Comparison of ENCODE assay signal across 7 mouse cellular contexts in the genomic region with DNA sequence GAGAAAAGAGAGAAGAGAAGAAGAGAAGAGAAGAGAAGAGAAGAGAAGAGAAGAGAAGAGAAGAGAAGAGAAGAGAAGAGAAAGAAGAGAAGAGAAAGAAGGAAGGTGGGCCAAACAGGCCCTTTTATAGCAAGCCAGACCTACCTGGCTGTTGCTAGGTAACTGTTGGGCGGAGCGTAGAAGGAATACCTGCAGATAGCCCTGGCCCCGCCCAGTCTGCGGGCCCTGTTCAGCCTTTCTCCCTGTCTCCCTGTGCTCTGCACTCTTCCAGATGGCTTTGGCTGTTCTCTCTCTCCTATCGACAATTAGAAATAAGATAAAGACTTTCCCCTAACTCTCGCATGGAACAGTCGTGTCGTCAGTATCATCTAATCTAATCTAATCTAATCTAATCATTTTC. TPM values are rescaled to one million over a fixed set of nuclear protein-coding genes. Genes with fewer than 3 reads are reported as not detected.
DNase-seq lines count a peak whose midpoint lies in the region; ATAC-seq and TF ChIP-seq lines count a peak whose summit lies in the region.

No protein-coding gene starts in this region.

- ATAC-seq in embryonic facial prominence, embryonic 13.5 days (ENCODE audit: insufficient number of reproducible peaks, insufficient read depth, low FRiP score, low TSS enrichment, low read depth): no peak
- peak; percentile 52 for ATAC-seq in intestine, postnatal 0 days
- no peak for ATAC-seq in liver, postnatal 0 days
- ATAC-seq in stomach, embryonic 15.5 days (ENCODE audit: insufficient read depth, low FRiP score, low read depth): no peak

- H3K4me3 ChIP-seq in embryonic facial prominence, embryonic 13.5 days: peak overlapping the region; percentile 94
- peak overlapping the region; percentile 75 for H3K4me3 ChIP-seq in intestine, postnatal 0 days (ENCODE audit: low read depth, low read length)
- peak overlapping the region; percentile 88 for H3K4me3 ChIP-seq in liver, postnatal 0 days (ENCODE audit: low read depth, low read length)
- H3K4me3 ChIP-seq in stomach, embryonic 15.5 days (replicated peaks): peak overlapping the region; percentile 89

- H3K4me1 ChIP-seq in embryonic facial prominence, embryonic 13.5 days: peaks cover 25% of the 10 kb centered on the region
- H3K4me1 ChIP-seq in intestine, postnatal 0 days (replicated peaks; ENCODE audit: control insufficient read depth, insufficient read depth, low read length): peaks cover 2% of the 10 kb centered on the region; the same call in 1 of the 2 replicates
- peaks cover 15% of the 10 kb centered on the region; the same call in 1 of the 2 replicates for H3K4me1 ChIP-seq in liver, postnatal 0 days (ENCODE audit: insufficient read depth)
- H3K4me1 ChIP-seq in stomach, embryonic 15.5 days: peaks cover 14% of the 10 kb centered on the region; the same call in 1 of the 2 replicates

- peak overlapping the region; percentile 90; the same call in 1 of the 2 replicates for H3K27ac ChIP-seq in embryonic facial prominence, embryonic 13.5 days
- peak overlapping the region; percentile 99 for H3K27ac ChIP-seq in intestine, postnatal 0 days (ENCODE audit: low read depth, low read length)
- peak overlapping the region; percentile 88 for H3K27ac ChIP-seq in liver, postnatal 0 days (ENCODE audit: low read depth)
- H3K27ac ChIP-seq in stomach, embryonic 15.5 days: peak overlapping the region; percentile 96

- no peak overlapping the region for H3K9ac ChIP-seq in embryonic facial prominence, embryonic 13.5 days
- H3K9ac ChIP-seq in intestine, postnatal 0 days (ENCODE audit: low read depth, low read length): peak overlapping the region; percentile 85
- H3K9ac ChIP-seq in liver, postnatal 0 days (replicated peaks): no peak overlapping the region; the same call in 1 of the 2 replicates
- H3K9ac ChIP-seq in stomach, embryonic 15.5 days: no peak overlapping the region

- no peaks in the 10 kb centered on the region for H3K9me3 ChIP-seq in embryonic facial prominence, embryonic 13.5 days
- no peaks in the 10 kb centered on the region for H3K9me3 ChIP-seq in intestine, postnatal 0 days (ENCODE audit: control insufficient read depth)
- no peaks in the 10 kb centered on the region for H3K9me3 ChIP-seq in liver, postnatal 0 days (ENCODE audit: low read length)
- H3K9me3 ChIP-seq in stomach, embryonic 15.5 days: no peaks in the 10 kb centered on the region

- DNase-seq in ZHBTc4 (ENCODE audit: low read depth, low spot score): peak; percentile 75
- peak; percentile 38 for DNase-seq in liver, postnatal 0 days
- DNase-seq in right cerebral cortex, postnatal 25 days: no peak
- no peak for DNase-seq in adrenal gland, postnatal 25 days

- no peak for TF ChIP-seq CTCF in intestine, postnatal 0 days (IDR thresholded peaks at IDR 0.05; ENCODE audit: low read depth)
- no peak for TF ChIP-seq CTCF in liver, postnatal 0 days (IDR thresholded peaks at IDR 0.05; ENCODE audit: low read depth)

- 16% methylated on average over 8 of the region's 8 CpGs for WGBS in embryonic facial prominence, embryonic 13.5 days
- WGBS in intestine, postnatal 0 days: 8% methylated on average over 8 of the region's 8 CpGs
- 32% methylated on average over 8 of the region's 8 CpGs for WGBS in liver, postnatal 0 days (ENCODE audit: insufficient replicate concordance)
- WGBS in stomach, embryonic 15.5 days: 12% methylated on average over 8 of the region's 8 CpGs

- H3K27me3 ChIP-seq in embryonic facial prominence, embryonic 13.5 days: no peaks in the 10 kb centered on the region
- H3K27me3 ChIP-seq in intestine, postnatal 0 days (replicated peaks; ENCODE audit: control insufficient read depth, insufficient read depth, low read length): no peaks in the 10 kb centered on the region
- no peaks in the 10 kb centered on the region for H3K27me3 ChIP-seq in liver, postnatal 0 days (ENCODE audit: insufficient read depth, low read length)
- H3K27me3 ChIP-seq in stomach, embryonic 15.5 days (replicated peaks): no peaks in the 10 kb centered on the region

- peaks cover 22% of the 10 kb centered on the region for H3K36me3 ChIP-seq in embryonic facial prominence, embryonic 13.5 days
- H3K36me3 ChIP-seq in intestine, postnatal 0 days (ENCODE audit: control insufficient read depth, insufficient read depth): peaks cover 8% of the 10 kb centered on the region; the same call in 1 of the 2 replicates
- no peaks in the 10 kb centered on the region for H3K36me3 ChIP-seq in liver, postnatal 0 days (replicated peaks; ENCODE audit: insufficient read depth, low read length)
- peaks cover 12% of the 10 kb centered on the region for H3K36me3 ChIP-seq in stomach, embryonic 15.5 days

- H3K4me2 ChIP-seq in embryonic facial prominence, embryonic 13.5 days: peak overlapping the region; percentile 79
- H3K4me2 ChIP-seq in intestine, postnatal 0 days (replicated peaks; ENCODE audit: low read depth): peak overlapping the region; percentile 84
- H3K4me2 ChIP-seq in liver, postnatal 0 days (ENCODE audit: low read depth, low read length): peak overlapping the region; percentile 75
- peak overlapping the region; percentile 69 for H3K4me2 ChIP-seq in stomach, embryonic 15.5 days

- TF ChIP-seq EP300 in liver, postnatal 0 days (IDR thresholded peaks at IDR 0.05; ENCODE audit: low read depth): no peak

RNA-seq across cellular contexts. Expression of gene Zfp768, which starts 1.3 kb away (rescaled TPM):
- polyA plus RNA-seq in embryonic facial prominence, embryonic 13.5 days (2015; fragmentation: Nextera tagmentation; extraction: Ambion mirVana): 16.1 and 18.1 TPM in 2 replicates
- polyA plus RNA-seq in intestine, postnatal 0 days (2015; fragmentation: Nextera tagmentation; extraction: Ambion mirVana): 16.3 and 18.0 TPM in 2 replicates
- polyA plus RNA-seq in liver, postnatal 0 days (2015; fragmentation: Nextera tagmentation; extraction: Ambion mirVana): 4.8 and 6.4 TPM in 2 replicates
- 13.1 and 17.4 TPM in 2 replicates for polyA plus RNA-seq in stomach, embryonic 15.5 days (2015; fragmentation: Nextera tagmentation; extraction: Ambion mirVana)
- total RNA-seq in adrenal gland, postnatal 25 days (2021): 31.4 and 32.8 TPM in 2 replicates

RNA-seq across cellular contexts. Expression of gene Zfp747, which starts 29.2 kb away (rescaled TPM):
- 9.4 and 10.5 TPM in 2 replicates for polyA plus RNA-seq in embryonic facial prominence, embryonic 13.5 days (2015; fragmentation: Nextera tagmentation; extraction: Ambion mirVana)
- polyA plus RNA-seq in intestine, postnatal 0 days (2015; fragmentation: Nextera tagmentation; extraction: Ambion mirVana): 7.3 and 9.0 TPM in 2 replicates
- 1.5 TPM in 2 replicates for polyA plus RNA-seq in liver, postnatal 0 days (2015; fragmentation: Nextera tagmentation; extraction: Ambion mirVana)
- 9.0 and 9.6 TPM in 2 replicates for polyA plus RNA-seq in stomach, embryonic 15.5 days (2015; fragmentation: Nextera tagmentation; extraction: Ambion mirVana)
- total RNA-seq in adrenal gland, postnatal 25 days (2021): 8.3 and 11.2 TPM in 2 replicates

RNA-seq across cellular contexts. Expression of gene 9130019O22Rik, which starts 40.3 kb away (rescaled TPM):
- 5.6 and 5.9 TPM in 2 replicates for polyA plus RNA-seq in embryonic facial prominence, embryonic 13.5 days (2015; fragmentation: Nextera tagmentation; extraction: Ambion mirVana)
- 4.7 and 5.8 TPM in 2 replicates for polyA plus RNA-seq in intestine, postnatal 0 days (2015; fragmentation: Nextera tagmentation; extraction: Ambion mirVana)
- 0.89 and 1.2 TPM in 2 replicates for polyA plus RNA-seq in liver, postnatal 0 days (2015; fragmentation: Nextera tagmentation; extraction: Ambion mirVana)
- polyA plus RNA-seq in stomach, embryonic 15.5 days (2015; fragmentation: Nextera tagmentation; extraction: Ambion mirVana): 5.5 and 6.3 TPM in 2 replicates
- total RNA-seq in adrenal gland, postnatal 25 days (2021): 5.3 and 5.9 TPM in 2 replicates

RNA-seq across cellular contexts. Expression of gene E430018J23Rik, which starts 46.8 kb away (rescaled TPM):
- 6.4 and 7.2 TPM in 2 replicates for polyA plus RNA-seq in embryonic facial prominence, embryonic 13.5 days (2015; fragmentation: Nextera tagmentation; extraction: Ambion mirVana)
- polyA plus RNA-seq in intestine, postnatal 0 days (2015; fragmentation: Nextera tagmentation; extraction: Ambion mirVana): 6.8 and 8.0 TPM in 2 replicates
- polyA plus RNA-seq in liver, postnatal 0 days (2015; fragmentation: Nextera tagmentation; extraction: Ambion mirVana): 1.9 and 2.6 TPM in 2 replicates
- polyA plus RNA-seq in stomach, embryonic 15.5 days (2015; fragmentation: Nextera tagmentation; extraction: Ambion mirVana): 6.3 and 6.5 TPM in 2 replicates
- 9.6 and 10.7 TPM in 2 replicates for total RNA-seq in adrenal gland, postnatal 25 days (2021)

RNA-seq across cellular contexts. Expression of gene Itgal, which starts 50.6 kb away (rescaled TPM):
- polyA plus RNA-seq in embryonic facial prominence, embryonic 13.5 days (2015; fragmentation: Nextera tagmentation; extraction: Ambion mirVana): 0.52 and 1.1 TPM in 2 replicates
- polyA plus RNA-seq in intestine, postnatal 0 days (2015; fragmentation: Nextera tagmentation; extraction: Ambion mirVana): 0.69 and 0.87 TPM in 2 replicates
- polyA plus RNA-seq in liver, postnatal 0 days (2015; fragmentation: Nextera tagmentation; extraction: Ambion mirVana): 5.9 and 6.8 TPM in 2 replicates
- polyA plus RNA-seq in stomach, embryonic 15.5 days (2015; fragmentation: Nextera tagmentation; extraction: Ambion mirVana): 2.7 TPM in 2 replicates
- 0.57 and 1.0 TPM in 2 replicates for total RNA-seq in adrenal gland, postnatal 25 days (2021)

Comparison
In these comparisons a context has a peak if more than half of its experiments do, and no peak if none do; other contexts are left out.
1. DNase-seq: peak in ZHBTc4 (single experiment) and liver, postnatal 0 days (single experiment); none in right cerebral cortex, postnatal 25 days (single experiment) and adrenal gland, postnatal 25 days (single experiment).
2. Peak in every context shown above with its lines, with median percentiles within 50 percentile points of each other: H3K27ac ChIP-seq, H3K4me2 ChIP-seq and H3K4me3 ChIP-seq.